Mouse (Mus musculus) testis, postnatal 14 days (tissue): ENCODE measurements around the gene Xlr.

Source experiments
- DNase-seq: peaks from one replicate; pipeline ENCODE4 v3.0.0; 2021; ENCODE audit warnings: low spot score

Xlr gene

GRCm38 (mm10) chrX:53797519-53797918 is at the start of gene Xlr:
Gene Xlr, minus strand, starts transcription at chrX:53797706.
- peak; percentile 48 for DNase-seq

GRCm38 (mm10) chrX:53799074-53799473 is 1.6 kb upstream of the Xlr start:
- DNase-seq = no peak

DNA sequence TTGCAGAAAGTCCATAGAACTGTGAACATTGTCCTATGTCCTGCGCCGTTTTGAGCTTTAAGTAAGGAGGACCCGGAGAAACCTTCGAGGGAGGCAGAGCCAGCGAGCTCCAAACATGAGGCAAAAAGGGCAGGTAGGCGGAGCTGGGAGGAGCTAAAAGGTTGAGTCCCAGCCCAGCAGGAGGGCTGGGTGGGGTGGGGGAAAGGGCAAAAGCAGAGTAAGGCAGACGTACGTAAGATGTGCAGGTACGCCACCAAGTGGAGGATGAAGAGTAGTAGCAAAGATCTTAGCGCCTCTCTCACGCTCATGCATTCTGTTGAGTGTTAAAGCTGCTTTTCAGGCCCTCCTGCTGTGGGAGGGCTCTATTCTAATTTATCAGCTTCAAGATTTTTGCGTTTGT is 21.2 kb downstream of the Xlr start, which contains the start of gene Zfp36l3:
Zfp36l3 (minus strand) TSS at position 119 of the 400 bp plus-strand sequence.
- no peak for DNase-seq

DNA sequence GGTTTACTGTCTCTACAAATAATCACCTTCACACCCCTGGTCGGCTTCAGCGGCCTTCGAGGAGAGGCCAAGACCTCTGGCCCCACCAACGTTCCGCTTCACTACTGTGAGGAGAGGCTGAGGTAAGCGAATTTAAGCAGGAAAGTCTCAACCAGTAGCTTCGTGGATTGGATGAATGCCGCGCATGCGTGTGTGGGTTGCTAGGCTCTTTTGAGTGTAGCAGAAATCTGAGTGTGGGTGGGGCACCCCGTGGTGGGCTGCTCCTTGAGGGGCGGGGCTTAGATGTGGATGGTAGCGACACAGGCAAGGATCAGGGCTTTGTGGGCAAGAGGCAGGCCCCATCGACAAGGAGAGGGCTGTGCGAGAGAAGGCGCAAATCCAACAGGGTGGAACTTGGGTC is 39.8 kb downstream of the Xlr start, which contains the start of gene 1700013H16Rik:
1700013H16Rik (minus strand) TSS at position 96 of the 400 bp plus-strand sequence.
- peak; percentile 88 for DNase-seq

- DNase-seq = no peak
Measured at GRCm38 (mm10) chrX:53752851-53753250, 44.7 kb downstream of the Xlr start.

- no peak for DNase-seq
Measured at GRCm38 (mm10) chrX:53728967-53729366, 68.5 kb downstream of the Xlr start.
